In genomic region chr12:26311548-26311947, GRCm38 (mm10) we compare ENCODE assay signal across 9 mouse cellular contexts.
DNase-seq lines count a peak whose midpoint lies in the region; ATAC-seq lines count a peak whose summit lies in the region.
"Had no signal": no experiment of that assay in that cellular context is flagged by ENCODE, and none has a peak within 500 bp of the region (broad histone marks: within the 10 kb centered on the region; RNA-seq: fewer than 3 reads in every experiment).

No protein-coding gene starts in this region.

- ATAC-seq in kidney, embryonic 16.5 days (ENCODE audit: low FRiP score, low TSS enrichment): no peak
- no peak for ATAC-seq in forebrain, embryonic 11.5 days (replicated peaks; ENCODE audit: low FRiP score)
- peak; percentile 20; the same call in 1 of the 2 replicates for ATAC-seq in midbrain, embryonic 16.5 days

- H3K9ac ChIP-seq in kidney, embryonic 16.5 days (replicated peaks; ENCODE audit: low read length): no peak overlapping the region
- H3K9ac ChIP-seq in forebrain, embryonic 11.5 days (ENCODE audit: low read length): no peak overlapping the region
- H3K9ac ChIP-seq in midbrain, embryonic 16.5 days (ENCODE audit: low read depth, low read length): no peak overlapping the region

- H3K27ac ChIP-seq in kidney, embryonic 16.5 days (ENCODE audit: low read length): no peak overlapping the region
- no peak overlapping the region for H3K27ac ChIP-seq in forebrain, embryonic 11.5 days (ENCODE audit: low read depth, low read length)
- no peak overlapping the region for H3K27ac ChIP-seq in midbrain, embryonic 16.5 days (ENCODE audit: low read length)
- H3K27ac ChIP-seq: macrophage had no signal

- no peak overlapping the region for H3K4me2 ChIP-seq in kidney, embryonic 16.5 days (replicated peaks; ENCODE audit: low read depth, low read length)
- H3K4me2 ChIP-seq in forebrain, embryonic 11.5 days (ENCODE audit: low read depth, low read length, severe bottlenecking): no peak overlapping the region
- no peak overlapping the region for H3K4me2 ChIP-seq in midbrain, embryonic 16.5 days (ENCODE audit: low read length)

- DNase-seq in kidney, adult 9 months: peak; percentile 61
- DNase-seq in ES-CJ7 (ENCODE audit: low read depth, low spot score): peak; percentile 39
- DNase-seq in c-Kit-positive CD71-negative TER-119-negative erythroid progenitor cells, embryonic 14.5 days (ENCODE audit: low read depth): peak; percentile 36
- peak; percentile 54 for DNase-seq in forebrain, embryonic 11.5 days (ENCODE audit: low spot score)
- DNase-seq in kidney, postnatal 4 days: peak; percentile 65 to 67
- DNase-seq in thymus, postnatal 25 days: peak; percentile 58

- peaks cover 18% of the 10 kb centered on the region for H3K36me3 ChIP-seq in kidney, embryonic 16.5 days (ENCODE audit: insufficient read depth, low read length)
- H3K36me3 ChIP-seq in forebrain, embryonic 11.5 days (ENCODE audit: control insufficient read depth, insufficient read depth, low read length): peaks cover 2% of the 10 kb centered on the region; the same call in 1 of the 2 replicates
- H3K36me3 ChIP-seq in midbrain, embryonic 16.5 days (ENCODE audit: control insufficient read depth, insufficient read depth, low read length): peaks cover 4% of the 10 kb centered on the region

- no peaks in the 10 kb centered on the region for H3K27me3 ChIP-seq in kidney, embryonic 16.5 days (ENCODE audit: insufficient read depth, low read length)
- H3K27me3 ChIP-seq in forebrain, embryonic 11.5 days (ENCODE audit: control insufficient read depth, insufficient read depth, low read length): no peaks in the 10 kb centered on the region
- no peaks in the 10 kb centered on the region for H3K27me3 ChIP-seq in midbrain, embryonic 16.5 days (ENCODE audit: control insufficient read depth, insufficient read depth, low read depth, low read length)

- H3K9me3 ChIP-seq in kidney, embryonic 16.5 days (ENCODE audit: low read length): no peaks in the 10 kb centered on the region
- no peaks in the 10 kb centered on the region for H3K9me3 ChIP-seq in forebrain, embryonic 11.5 days (ENCODE audit: control insufficient read depth, low read length)
- no peaks in the 10 kb centered on the region for H3K9me3 ChIP-seq in midbrain, embryonic 16.5 days (replicated peaks; ENCODE audit: control insufficient read depth, low read length, poor library complexity, severe bottlenecking)

- H3K4me1 ChIP-seq in kidney, embryonic 16.5 days (ENCODE audit: insufficient read depth, low read length): no peaks in the 10 kb centered on the region
- no peaks in the 10 kb centered on the region for H3K4me1 ChIP-seq in forebrain, embryonic 11.5 days (replicated peaks; ENCODE audit: control insufficient read depth, insufficient read depth, low read length)
- no peaks in the 10 kb centered on the region for H3K4me1 ChIP-seq in midbrain, embryonic 16.5 days (ENCODE audit: control insufficient read depth, insufficient read depth, low read length)

- no peak overlapping the region for H3K4me3 ChIP-seq in kidney, embryonic 16.5 days (ENCODE audit: low read length)
- H3K4me3 ChIP-seq in forebrain, embryonic 11.5 days (ENCODE audit: low read depth, low read length): no peak overlapping the region
- no peak overlapping the region for H3K4me3 ChIP-seq in midbrain, embryonic 16.5 days (ENCODE audit: low read depth, low read length)
